ENCODE assay signal across 9 mouse cellular contexts in the genomic region with DNA sequence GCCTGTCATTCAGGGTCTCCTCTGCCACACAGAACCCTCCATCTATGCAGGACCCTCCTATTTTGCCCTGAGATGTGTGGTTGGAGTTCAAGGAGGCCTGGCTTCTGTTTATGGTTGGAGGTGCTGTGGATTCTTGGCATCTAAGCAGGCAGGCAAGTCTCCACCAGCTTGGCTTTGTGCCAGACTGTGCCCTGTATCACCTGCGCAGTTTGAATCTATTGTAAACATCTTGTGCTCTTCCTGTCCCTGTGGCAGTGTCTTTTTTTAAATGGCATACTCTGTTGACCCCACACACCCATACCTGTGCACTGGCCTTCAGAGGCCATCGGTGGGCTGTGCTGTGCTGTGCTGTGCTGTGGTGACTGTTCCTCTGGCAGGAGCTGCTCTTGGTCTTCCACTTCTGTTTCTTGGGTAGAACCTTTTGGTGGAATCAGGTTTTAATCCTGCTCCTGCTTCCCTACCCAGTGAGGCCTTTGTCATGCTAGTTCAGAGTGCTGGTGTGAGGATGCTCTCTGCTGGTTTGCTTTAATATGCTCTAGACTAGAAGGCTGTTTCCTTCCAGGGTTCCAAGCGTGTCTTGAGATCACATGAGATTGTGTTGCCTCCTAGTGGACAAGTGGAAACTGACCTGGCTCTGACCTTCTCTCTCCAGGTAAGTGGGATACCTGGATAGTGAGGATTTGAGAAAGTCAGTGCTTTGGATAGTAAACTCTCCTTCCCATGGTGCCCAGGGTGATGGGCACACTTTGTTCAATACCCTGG. TPM values are rescaled to one million over a fixed set of nuclear protein-coding genes. Genes with fewer than 3 reads are reported as not detected.
DNase-seq lines count a peak whose midpoint lies in the region; ATAC-seq and TF ChIP-seq lines count a peak whose summit lies in the region.
"Had no signal": no experiment of that assay in that cellular context is flagged by ENCODE, and none has a peak within 500 bp of the region (broad histone marks: within the 10 kb centered on the region; RNA-seq: fewer than 3 reads in every experiment).

No protein-coding gene starts in this region.

- TF ChIP-seq CTCF in layer of hippocampus, adult 2 months (conservative IDR thresholded peaks at IDR 0.05), result peak; percentile 80
- TF ChIP-seq CTCF in kidney, postnatal 0 days (IDR thresholded peaks at IDR 0.05; ENCODE audit: low read depth), result peak; percentile 71

- intact Hi-C loops in gastrocnemius, postnatal 14 days (cut with DNase I; ENCODE audit: low total_unique reads), result loop anchor here (5.0 kb wide), 1 partner anchor 38 kb away; no protein-coding TSS in a partner anchor

- no peaks in the 10 kb centered on the region for H3K27me3 ChIP-seq in kidney, postnatal 0 days (ENCODE audit: insufficient read depth, low read length)
- H3K27me3 ChIP-seq: neural tube, embryonic 12.5 days had no signal

- H3K4me1 ChIP-seq in kidney, postnatal 0 days (replicated peaks; ENCODE audit: insufficient read depth, low read length), result no peaks in the 10 kb centered on the region

- no peak overlapping the region for H3K9ac ChIP-seq in kidney, postnatal 0 days (ENCODE audit: low read depth, low read length)
- H3K9ac ChIP-seq: neural tube, embryonic 12.5 days had no signal

- H3K9me3 ChIP-seq in kidney, postnatal 0 days (replicated peaks; ENCODE audit: low read length), result no peaks in the 10 kb centered on the region
- H3K9me3 ChIP-seq: neural tube, embryonic 12.5 days had no signal

- no peak overlapping the region for H3K4me3 ChIP-seq in layer of hippocampus, adult 2 months
- no peak overlapping the region for H3K4me3 ChIP-seq in kidney, postnatal 0 days (replicated peaks; ENCODE audit: low read depth, low read length)
- H3K4me3 ChIP-seq: neural tube, embryonic 12.5 days had no signal

- no peak for DNase-seq in layer of hippocampus, adult 2 months (ENCODE audit: low spot score in 2 of 2)
- DNase-seq in layer of hippocampus, postnatal 36 days, result no peak
- DNase-seq in ES-CJ7 (ENCODE audit: low read depth, low spot score), result peak; percentile 37
- DNase-seq in c-Kit-negative CD71-positive TER-119-positive erythroid progenitor cells, embryonic 14.5 days (ENCODE audit: low read depth, low spot score), result peak; percentile 40
- DNase-seq in kidney, postnatal 0 days (ENCODE audit: low spot score), result no peak
- DNase-seq in spleen, postnatal 4 days (ENCODE audit: low spot score in 2 of 2), result peak; percentile 55 to 75
- DNase-seq in gastrocnemius, postnatal 14 days, result no peak

- WGBS in kidney, postnatal 0 days, result 80% methylated on average over 3 of the region's 3 CpGs

- 0 out of 2 replicates have a peak, but pooled peaks have one; percentile 34 for ATAC-seq in kidney, postnatal 0 days (replicated peaks; ENCODE audit: low FRiP score, low read depth)

- no peak overlapping the region for H3K27ac ChIP-seq in layer of hippocampus, adult 2 months
- no peak overlapping the region for H3K27ac ChIP-seq in kidney, postnatal 0 days
- H3K27ac ChIP-seq: neural tube, embryonic 12.5 days had no signal

- H3K36me3 ChIP-seq in kidney, postnatal 0 days (ENCODE audit: insufficient read depth, low read length), result peaks cover 21% of the 10 kb centered on the region

- no peak overlapping the region for H3K4me2 ChIP-seq in kidney, postnatal 0 days (ENCODE audit: low read length)
- H3K4me2 ChIP-seq: neural tube, embryonic 12.5 days had no signal

RNA-seq across cellular contexts. Expression of gene Tex22, which starts 29.2 kb away (rescaled TPM):
- 1 to 10 TPM in 1 of 2 experiments, under 1 TPM in 1; 0.81 to 2.1 TPM for total RNA-seq in layer of hippocampus, adult 2 months (2021)
- under 1 TPM; 0.27 to 0.46 TPM for total RNA-seq in layer of hippocampus, postnatal 36 days (2021)
- not detected in 2 replicates for polyA plus RNA-seq in kidney, postnatal 0 days (2015; fragmentation: Nextera tagmentation; extraction: Ambion mirVana)
- under 1 TPM in 1 of 2 experiments, not detected in 1; 0.27 TPM for total RNA-seq in gastrocnemius, postnatal 14 days (2021)
- polyA plus RNA-seq: embryonic facial prominence, embryonic 11.5 days; neural tube, embryonic 12.5 days had no signal

RNA-seq across cellular contexts. Expression of gene Pacs2, which starts 30.8 kb away (rescaled TPM):
- 10 to 100 TPM; 79.6 to 81.8 TPM for total RNA-seq in layer of hippocampus, adult 2 months (2021)
- total RNA-seq in layer of hippocampus, postnatal 36 days (2021), result 10 to 100 TPM; 87.3 to 88.1 TPM
- 7.9 and 9.5 TPM in 2 replicates for polyA plus RNA-seq in kidney, postnatal 0 days (2015; fragmentation: Nextera tagmentation; extraction: Ambion mirVana)
- 10 to 100 TPM; 31.9 to 41.4 TPM for total RNA-seq in gastrocnemius, postnatal 14 days (2021)

RNA-seq across cellular contexts. Expression of gene Brf1, which starts 44.6 kb away (rescaled TPM):
- total RNA-seq in layer of hippocampus, adult 2 months (2021), result 10 to 100 TPM; 55.6 to 57.4 TPM
- total RNA-seq in layer of hippocampus, postnatal 36 days (2021), result 10 to 100 TPM; 54.8 to 57.8 TPM
- 41.4 and 43.6 TPM in 2 replicates for polyA plus RNA-seq in kidney, postnatal 0 days (2015; fragmentation: Nextera tagmentation; extraction: Ambion mirVana)
- total RNA-seq in gastrocnemius, postnatal 14 days (2021), result 10 to 100 TPM; 21.4 to 22.7 TPM

RNA-seq across cellular contexts. Expression of gene Mta1, which starts 53.0 kb away (rescaled TPM):
- total RNA-seq in layer of hippocampus, adult 2 months (2021), result 10 to 100 TPM; 76.0 to 76.9 TPM
- total RNA-seq in layer of hippocampus, postnatal 36 days (2021), result 10 to 100 TPM; 69.1 to 77.8 TPM
- 11.5 and 13.2 TPM in 2 replicates for polyA plus RNA-seq in kidney, postnatal 0 days (2015; fragmentation: Nextera tagmentation; extraction: Ambion mirVana)
- total RNA-seq in gastrocnemius, postnatal 14 days (2021), result 10 to 100 TPM; 34.6 to 35.4 TPM

Comparison
In these comparisons a context has a peak if more than half of its experiments do, and no peak if none do; other contexts are left out.
1. DNase-seq: peak in ES-CJ7 (single experiment), c-Kit-negative CD71-positive TER-119-positive erythroid progenitor cells, embryonic 14.5 days (single experiment) and spleen, postnatal 4 days (2 of 2); none in layer of hippocampus, adult 2 months (0 of 2), layer of hippocampus, postnatal 36 days (0 of 2), kidney, postnatal 0 days (single experiment) and gastrocnemius, postnatal 14 days (single experiment).